Mouse (Mus musculus) heart, adult 2 months (tissue): ENCODE measurements around the gene Gm20388. TPM values are rescaled to one million over a fixed set of nuclear protein-coding genes. Genes with fewer than 3 reads are reported as not detected.

Experiments
- DNase-seq, 2 experiments: peaks; one replicate each; pipeline ENCODE4 v3.0.0; 2021
- H3K27ac ChIP-seq: fragments of 200-600 bp; 2 replicates; pipeline ENCODE4 v1.8.1; 2022
- H3K27me3 ChIP-seq: fragments of 200-500 bp; 2 replicates; pipeline ENCODE4 v1.6.1; 2012; ENCODE audit warnings: mild to moderate bottlenecking, low read length, inconsistent platforms, mixed read lengths; ENCODE audit not compliant: control insufficient read depth, insufficient read depth
- H3K36me3 ChIP-seq: fragments of 200-500 bp; 2 replicates; pipeline ENCODE4 v1.6.1; 2012; ENCODE audit warnings: low read length, inconsistent platforms; ENCODE audit not compliant: control insufficient read depth, insufficient read depth
- H3K4me1 ChIP-seq: fragments of 200-500 bp; 2 replicates; pipeline ENCODE4 v1.6.1; 2011; ENCODE audit warnings: low read length; ENCODE audit not compliant: control insufficient read depth, insufficient read depth
- H3K4me3 ChIP-seq: fragments of 200-600 bp; 2 replicates; pipeline ENCODE4 v1.8.1; 2022
- H3K79me2 ChIP-seq: fragments of 200-500 bp; replicated peaks from 2 replicates; pipeline ENCODE4 v1.6.1; 2012; ENCODE audit warnings: mild to moderate bottlenecking, inconsistent platforms, low read length, moderate library complexity, mixed read lengths; ENCODE audit not compliant: control insufficient read depth, insufficient read depth
- H3K9ac ChIP-seq: fragments of 200-500 bp; 2 replicates; pipeline ENCODE4 v1.6.1; 2012; ENCODE audit warnings: low read depth, mild to moderate bottlenecking, control low read depth, inconsistent platforms, low read length, mixed read lengths
- CTCF ChIP-seq: fragments of 200-600 bp; IDR thresholded peaks from 2 replicates; pipeline ENCODE4 v1.8.1; 2022; ENCODE audit warnings: antibody characterized with exemption, mild to moderate bottlenecking, moderate library complexity
- EP300 ChIP-seq: fragments of 200-500 bp; IDR thresholded peaks from 2 replicates; pipeline ENCODE4 v1.6.1; 2011; ENCODE audit warnings: low read depth, low read length, control low read depth; ENCODE audit not compliant: insufficient read depth
- POLR2A ChIP-seq: fragments of 200-500 bp; IDR thresholded peaks from 2 replicates; pipeline ENCODE4 v1.6.1; 2011; ENCODE audit warnings: mild to moderate bottlenecking, low read depth, low read length, control low read depth; ENCODE audit not compliant: insufficient read depth
- WGBS: fragments of 180-500 bp; shearing (Covaris S2); methylation state at CpG from one replicate; pipeline ENCODE4 v1.1.7; 2018; 5-methylcytosine and 5-hydroxymethylcytosine counted together
- intact Hi-C: fragments of 180-260 bp; cut with DNase I; formaldehyde crosslinking; loops from one replicate; pipeline ENCODE4 v1.15.1; 2025
- polyA plus RNA-seq: library from polyadenylated mRNA; depleted of rRNA; stranded (reverse); fragments of >200 nt; gene quantifications from 2 replicates; pipeline ENCODE4 v1.2.3, GENCODE M21; 2012
- total RNA-seq, 2 experiments: library from RNA; stranded (reverse); gene quantifications; 2 replicates each; pipeline ENCODE4 v1.2.3; 2021

Gene Gm20388
- total and polyA plus RNA-seq, 3 experiments = 1.8 to 32.3 TPM; not detected in 1

DNA sequence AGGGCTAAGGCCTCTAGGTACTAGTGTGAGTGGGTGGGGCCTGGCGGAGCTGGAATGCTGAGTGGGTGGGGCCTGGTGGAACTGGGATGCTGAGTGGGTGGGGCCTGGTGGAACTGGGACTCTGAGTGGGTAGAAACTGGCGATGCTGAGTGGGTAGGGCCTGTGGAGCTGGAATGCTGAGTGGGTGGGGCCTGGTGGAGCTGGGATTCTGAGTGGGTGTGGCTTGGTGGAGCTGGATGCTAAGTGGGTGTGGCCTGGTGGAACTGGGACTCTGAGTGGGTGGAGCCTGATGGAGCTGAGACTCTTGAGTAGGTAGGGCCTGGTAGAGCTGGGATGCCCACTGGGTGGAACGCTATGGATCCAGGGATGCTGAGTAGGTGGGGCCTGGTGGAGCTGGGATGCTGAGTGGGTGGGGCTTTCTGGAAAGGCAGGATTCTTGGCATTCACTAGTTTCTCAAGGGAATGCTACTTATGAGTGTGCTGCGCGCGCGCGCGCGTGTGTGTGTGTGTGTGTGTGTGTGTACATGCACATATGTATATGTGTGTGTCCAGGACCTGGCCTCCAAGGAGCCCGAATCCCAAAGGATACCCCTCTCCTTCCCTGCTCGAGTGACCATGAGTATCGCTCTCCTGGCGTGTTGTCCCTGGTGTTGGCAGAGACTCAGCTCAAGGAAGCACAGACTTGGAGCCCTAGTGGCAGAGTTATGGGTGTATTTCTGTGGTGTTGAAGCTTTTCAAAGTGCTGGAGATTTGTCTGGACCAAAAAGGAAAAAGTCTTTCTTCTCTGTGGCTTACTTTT lies 608.3 kb downstream of the Gm20388 start:
- peaks cover 6% of the 10 kb centered on the region for H3K4me1 ChIP-seq
- DNase-seq = peak in 1 of 2 experiments; percentile 60
- H3K36me3 ChIP-seq = no peaks in the 10 kb centered on the region
- no peak overlapping the region for H3K4me3 ChIP-seq
- intact Hi-C loops = no loop called here
- H3K27ac ChIP-seq = no peak overlapping the region; the same call in 1 of the 2 replicates
- H3K27me3 ChIP-seq = no peaks in the 10 kb centered on the region
- TF ChIP-seq CTCF (peak; percentile 18; the same call in 1 of the 2 replicates), EP300 (no peak), POLR2A (no peak)
- H3K79me2 ChIP-seq = peaks cover under 1% of the 10 kb centered on the region
- 75% methylated on average over 14 of the region's 14 CpGs for WGBS
- no peak overlapping the region for H3K9ac ChIP-seq

DNA sequence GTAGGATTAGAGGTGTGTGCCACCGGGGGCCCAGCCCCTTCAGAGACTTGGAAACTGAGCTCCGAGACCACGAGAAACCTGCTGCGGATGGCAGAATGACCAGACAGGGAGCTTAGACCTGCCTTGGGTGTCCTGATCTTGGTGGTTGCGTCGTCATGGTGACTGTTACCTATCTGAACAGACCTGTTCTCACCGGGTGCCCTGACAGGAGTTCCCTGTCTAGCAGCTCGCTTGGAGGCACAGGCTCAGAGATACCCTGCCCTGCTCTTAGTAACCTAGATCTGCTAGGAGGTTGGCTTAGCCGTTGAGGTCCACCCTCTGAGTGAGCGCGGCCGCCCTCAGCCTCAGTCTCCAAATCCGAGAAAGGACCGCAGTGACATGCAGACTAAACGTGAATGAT lies 609.6 kb downstream of the Gm20388 start:
- intact Hi-C loops = no loop called here
- WGBS = 76% methylated on average over 15 of the region's 15 CpGs
- TF ChIP-seq CTCF (no peak), EP300 (no peak)
- Histone ChIP-seq H3K36me3 (no peaks in the 10 kb centered on the region), H3K9ac (no peak overlapping the region), H3K27me3 (no peaks in the 10 kb centered on the region), H3K27ac (no peak overlapping the region), H3K79me2 (peaks cover 2% of the 10 kb centered on the region; the same call in 1 of the 2 replicates), H3K4me1 (peaks cover 7% of the 10 kb centered on the region), H3K4me3 (no peak overlapping the region)
- no peak for DNase-seq

- intact Hi-C loops = no loop called here
- H3K9ac ChIP-seq = no peak overlapping the region
- no peak overlapping the region for H3K4me3 ChIP-seq
- peaks cover 2% of the 10 kb centered on the region; the same call in 1 of the 2 replicates for H3K79me2 ChIP-seq
- TF ChIP-seq CTCF = peak; percentile 33
- TF ChIP-seq POLR2A = no peak
- TF ChIP-seq EP300 = no peak
- 59% methylated on average over 20 of the region's 20 CpGs for WGBS
- no peaks in the 10 kb centered on the region for H3K27me3 ChIP-seq
- DNase-seq = peak in 1 of 2 experiments; percentile 71
- no peak overlapping the region for H3K27ac ChIP-seq
- H3K36me3 ChIP-seq = no peaks in the 10 kb centered on the region
- H3K4me1 ChIP-seq = peaks cover 12% of the 10 kb centered on the region
These were observed 610.3 kb downstream of the Gm20388 start for GRCm38 (mm10) chr8:120520707-120521590.

GRCm38 (mm10) chr8:120521591-120521965 lies 610.9 kb downstream of the Gm20388 start:
- no peak for TF ChIP-seq POLR2A
- no peak for TF ChIP-seq CTCF
- TF ChIP-seq EP300 = no peak
- peaks cover 17% of the 10 kb centered on the region for H3K4me1 ChIP-seq

DNA sequence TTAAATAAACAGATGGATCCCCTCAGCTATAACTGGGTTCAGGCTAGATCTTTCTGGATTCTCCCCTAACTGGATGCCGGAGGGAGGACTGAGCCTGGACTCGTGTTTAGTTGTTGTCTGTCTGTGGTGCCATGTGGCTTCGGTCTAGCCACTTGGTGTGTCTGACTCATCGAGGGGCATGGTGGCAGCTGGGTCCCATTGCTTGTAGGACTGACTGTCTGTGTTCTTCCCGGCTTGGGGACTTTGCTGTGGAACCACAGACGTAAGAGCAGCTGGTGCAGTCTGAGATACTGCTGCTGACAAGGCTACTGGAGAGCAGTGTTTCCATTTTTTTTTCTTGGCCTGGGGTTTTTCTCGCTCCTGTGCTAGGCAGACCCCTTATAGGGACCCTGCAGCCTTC lies 613.0 kb downstream of the Gm20388 start:
- 79% methylated on average over 7 of the region's 7 CpGs for WGBS
- H3K79me2 ChIP-seq = peaks cover 2% of the 10 kb centered on the region; the same call in 1 of the 2 replicates
- no peak overlapping the region for H3K27ac ChIP-seq
- H3K4me3 ChIP-seq = no peak overlapping the region
- no peaks in the 10 kb centered on the region for H3K27me3 ChIP-seq
- TF ChIP-seq CTCF = no peak
- no peak for TF ChIP-seq POLR2A
- TF ChIP-seq EP300 = no peak
- intact Hi-C loops = no loop called here
- H3K36me3 ChIP-seq = no peaks in the 10 kb centered on the region
- H3K4me1 ChIP-seq = peaks cover 17% of the 10 kb centered on the region
- no peak for DNase-seq
- no peak overlapping the region for H3K9ac ChIP-seq

More at GRCm38 (mm10) chr8:120521591-120521965, 610.9 kb downstream of the Gm20388 start:
- intact Hi-C loops = no loop called here
- Histone ChIP-seq H3K4me3 (no peak overlapping the region), H3K36me3 (no peaks in the 10 kb centered on the region), H3K27ac (no peak overlapping the region), H3K79me2 (peaks cover 2% of the 10 kb centered on the region; the same call in 1 of the 2 replicates), H3K9ac (no peak overlapping the region), H3K27me3 (no peaks in the 10 kb centered on the region)
- no peak for DNase-seq
- WGBS = 83% methylated on average over 7 of the region's 7 CpGs
